Mouse (Mus musculus): ENCODE measurements around the gene C530025M09Rik.

DNA sequence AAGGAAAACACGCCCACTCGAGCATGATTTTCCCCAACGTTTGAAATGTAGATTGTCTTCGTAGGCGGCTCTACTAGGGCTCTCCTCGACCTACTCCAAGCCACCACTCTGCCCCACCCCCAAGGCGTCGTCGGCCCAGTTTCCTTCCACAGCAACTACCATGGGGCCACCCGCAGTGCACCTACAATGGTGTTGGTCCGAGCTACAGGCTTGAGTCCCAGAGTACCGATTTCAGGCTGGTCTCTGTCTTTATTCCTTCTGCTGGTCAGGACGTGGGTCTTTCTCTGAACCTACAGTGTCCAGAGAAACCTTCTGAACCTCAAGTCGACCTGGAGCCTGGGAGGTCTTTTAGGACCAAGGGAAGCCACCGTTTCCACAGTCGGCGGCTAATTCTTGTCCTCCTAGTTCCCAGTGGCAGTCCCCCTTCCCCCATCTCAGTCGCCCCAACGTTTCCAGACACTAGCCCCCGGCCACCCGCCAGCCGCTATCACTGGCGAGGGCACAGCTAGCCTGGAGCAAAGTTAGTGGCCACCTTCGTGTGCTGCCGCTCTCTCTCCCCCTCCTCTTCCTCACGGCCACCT, 968 bp downstream of the C530025M09Rik start:
- TF ChIP-seq GATA1 (IDR thresholded peaks at IDR 0.05; ENCODE audit: borderline replicate concordance, low read length) (no peak), FLI1 (IDR thresholded peaks at IDR 0.05; ENCODE audit: low read length) (no peak)

All from megakaryocyte, embryonic 14.5 days (primary cell).